Mouse (Mus musculus) T-cell, adult 2 months (primary cell): Measurements from ENCODE around the gene Boc.

ENCODE experiments used
- DNase-seq: peaks from one replicate; pipeline ENCODE4 v3.0.0; 2022; ENCODE audit warnings: low spot score

The Boc gene

DNA sequence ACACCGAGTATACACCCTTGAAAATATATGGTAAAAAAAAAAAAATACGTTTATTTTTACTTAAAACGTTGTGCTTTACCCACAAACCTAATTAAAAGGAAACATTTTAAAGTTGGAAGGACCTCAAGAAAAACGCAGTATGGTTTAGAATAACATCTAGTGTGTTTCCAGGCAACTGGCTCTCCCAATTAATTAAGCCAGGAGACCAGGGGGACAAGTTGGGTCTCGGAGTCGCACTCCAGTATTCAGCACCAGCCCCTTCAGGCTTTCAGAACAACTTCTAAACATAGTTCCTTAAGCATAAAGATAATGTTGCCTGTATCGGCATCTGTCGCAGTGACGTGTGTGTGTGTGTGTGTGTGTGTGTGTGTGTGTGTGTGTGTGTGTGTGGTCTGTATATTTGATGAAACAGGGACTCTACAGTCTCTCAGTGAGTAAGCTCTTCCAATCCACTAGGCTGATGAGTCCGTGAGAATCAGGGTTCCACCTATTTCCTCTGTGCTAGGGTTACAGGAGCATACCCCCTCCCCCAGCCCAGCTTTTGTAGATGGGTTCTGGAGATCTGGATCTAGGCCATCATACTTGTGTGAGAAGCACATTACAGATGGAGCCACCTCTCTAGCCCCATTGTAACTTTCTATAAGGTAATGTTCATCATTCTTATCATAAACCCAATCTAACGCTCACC, 31.3 kb downstream of the Boc start:
- DNase-seq = no peak

DNA sequence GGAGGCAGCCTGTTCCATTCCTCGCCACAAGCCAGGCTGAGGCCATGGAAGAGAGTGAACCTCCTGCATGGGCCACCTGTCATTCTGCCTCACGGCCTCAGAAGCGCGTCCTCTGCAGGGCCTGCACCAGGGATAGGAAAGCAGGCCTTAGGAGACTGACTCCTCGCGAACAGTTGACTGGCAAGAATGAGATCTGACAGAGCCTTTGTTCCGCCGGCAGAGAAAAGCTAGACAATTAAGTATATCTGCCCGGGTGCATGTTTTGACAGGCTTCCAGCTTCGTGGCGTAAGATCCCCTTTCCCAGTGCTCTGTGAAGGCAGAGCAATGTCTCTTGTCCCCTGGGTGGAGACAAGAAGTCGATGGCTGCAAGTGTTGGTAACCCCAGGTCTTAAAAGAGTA, 32.0 kb downstream of the Boc start:
- DNase-seq = no peak

DNA sequence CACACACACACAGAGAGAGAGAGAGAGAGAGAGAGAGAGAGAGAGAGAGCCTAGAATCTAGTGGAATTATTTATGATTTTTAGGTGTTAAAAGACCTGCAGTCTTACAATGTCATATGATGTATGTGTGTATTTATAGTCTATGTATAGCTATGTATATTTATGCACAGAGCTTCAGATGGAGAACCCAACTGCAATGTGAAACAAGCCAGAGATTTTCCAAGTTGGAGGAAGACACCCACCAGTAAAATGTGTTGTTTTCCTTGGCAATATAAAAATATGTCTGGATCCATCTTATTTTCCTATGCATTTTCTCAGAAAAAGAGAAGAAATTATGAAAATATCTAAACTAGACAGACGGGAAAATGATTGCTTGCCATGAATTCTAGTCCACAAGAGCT, 32.7 kb downstream of the Boc start:
- no peak for DNase-seq

DNA sequence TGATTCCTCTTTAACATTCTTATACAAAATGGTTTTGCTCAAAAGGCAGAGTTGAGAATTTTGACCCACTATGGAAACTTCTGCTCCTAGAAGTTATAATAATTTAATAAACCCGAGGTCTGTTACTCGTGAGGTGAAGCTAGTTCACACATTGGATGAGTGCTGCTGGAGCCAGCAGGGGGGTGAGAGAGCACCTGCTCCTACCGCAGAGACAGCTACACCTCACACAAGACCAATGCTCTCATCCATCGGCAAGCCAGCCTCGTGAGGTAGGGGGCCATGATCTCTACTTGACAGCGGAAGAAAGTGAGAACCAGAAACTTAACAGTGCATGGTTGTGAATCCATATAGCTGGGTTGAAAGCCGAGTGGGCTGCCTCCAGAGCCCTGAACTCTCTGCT, 35.1 kb downstream of the Boc start:
- no peak for DNase-seq

DNA sequence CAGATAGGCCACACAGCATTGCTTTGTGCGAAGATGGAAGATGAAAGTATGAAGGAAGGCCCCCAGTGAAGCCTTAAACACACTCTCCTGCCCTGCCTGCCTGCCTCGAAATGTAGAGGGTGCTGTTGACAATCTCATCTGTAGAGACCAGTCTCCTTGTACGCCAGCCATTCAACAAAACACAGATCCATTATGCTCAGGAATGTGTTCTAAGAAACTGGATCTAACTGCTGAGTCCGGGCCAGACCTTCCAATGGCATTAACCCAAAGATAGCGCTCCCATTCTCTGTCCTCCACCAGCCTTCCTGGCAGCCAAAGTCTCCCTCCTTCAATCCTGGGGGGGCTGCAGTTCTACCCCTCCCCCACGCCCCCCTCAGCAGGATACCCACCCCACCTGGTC, 42.2 kb downstream of the Boc start:
- DNase-seq = no peak

DNA sequence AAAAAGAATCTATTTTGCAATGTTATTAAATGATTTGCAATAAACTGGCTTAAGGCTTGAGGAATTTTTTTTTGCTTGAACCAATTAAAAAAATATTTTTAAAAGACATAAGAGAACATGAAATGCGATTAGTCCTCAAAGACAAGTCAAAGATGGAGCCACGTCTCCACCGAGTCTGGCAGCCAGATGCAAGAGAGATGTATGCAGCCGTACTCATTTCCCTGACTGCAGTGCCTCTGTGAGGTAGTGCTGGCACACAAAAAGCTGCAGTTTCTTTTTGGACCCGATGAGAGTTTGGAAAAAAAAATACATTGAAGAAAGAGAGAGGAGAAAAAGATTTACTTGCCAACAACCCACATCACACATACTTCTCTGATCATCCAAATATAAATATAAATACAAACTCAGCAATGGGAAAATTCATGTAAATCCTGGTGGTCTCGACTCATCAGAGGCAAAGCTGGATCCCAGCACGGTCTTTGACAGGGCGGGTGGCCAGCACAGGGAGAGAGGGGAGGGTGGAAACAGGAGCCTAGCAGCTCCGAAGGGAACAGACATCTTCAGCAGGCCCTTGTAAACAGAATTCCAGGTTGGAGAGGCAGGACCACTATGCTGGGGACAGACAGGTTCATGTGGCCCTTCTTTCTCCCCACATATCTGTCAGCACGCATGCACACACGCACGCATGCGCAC, 48.0 kb downstream of the Boc start:
- DNase-seq = no peak

DNA sequence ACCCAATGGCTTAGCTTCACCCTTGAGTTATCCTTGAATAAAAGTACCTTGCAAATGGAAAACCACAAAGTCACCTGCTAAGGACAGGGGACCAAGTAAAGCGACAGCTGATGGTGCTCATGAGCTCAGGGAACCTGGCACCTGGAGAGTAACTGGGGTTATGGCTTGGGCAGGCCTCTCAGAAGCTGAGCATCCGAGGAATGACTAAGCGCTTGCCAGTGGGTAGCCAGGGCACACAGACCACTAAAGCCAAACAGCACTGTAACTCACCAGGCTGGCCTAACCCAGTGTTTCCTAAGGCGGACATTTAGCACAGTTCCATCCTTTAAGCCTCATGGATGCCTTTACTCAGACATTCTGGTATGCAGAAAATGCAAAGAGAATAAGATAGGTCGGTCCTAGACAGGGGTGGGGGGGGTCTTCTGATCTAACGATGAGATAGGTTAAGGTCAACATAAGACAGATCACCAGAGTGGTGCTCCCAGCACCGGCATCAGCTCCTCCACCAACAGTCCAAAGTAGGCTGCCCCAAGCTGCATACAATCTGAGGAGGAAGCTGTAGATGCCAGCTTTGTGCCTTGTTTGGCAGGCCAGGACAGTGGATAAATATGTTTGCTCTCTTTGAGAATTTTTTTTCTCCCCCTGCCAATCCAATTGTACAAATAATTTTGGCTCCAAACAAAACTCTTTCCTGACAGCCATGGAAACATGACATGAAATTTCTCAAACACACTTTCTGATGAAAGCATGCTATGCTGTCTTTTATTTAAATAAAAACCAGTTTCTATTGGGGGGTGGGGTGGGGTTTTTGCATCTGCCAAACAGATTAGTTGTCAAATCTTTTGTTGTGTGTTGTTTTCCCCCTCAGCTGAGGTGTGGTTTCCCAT, 49.0 kb downstream of the Boc start:
- DNase-seq = no peak

DNA sequence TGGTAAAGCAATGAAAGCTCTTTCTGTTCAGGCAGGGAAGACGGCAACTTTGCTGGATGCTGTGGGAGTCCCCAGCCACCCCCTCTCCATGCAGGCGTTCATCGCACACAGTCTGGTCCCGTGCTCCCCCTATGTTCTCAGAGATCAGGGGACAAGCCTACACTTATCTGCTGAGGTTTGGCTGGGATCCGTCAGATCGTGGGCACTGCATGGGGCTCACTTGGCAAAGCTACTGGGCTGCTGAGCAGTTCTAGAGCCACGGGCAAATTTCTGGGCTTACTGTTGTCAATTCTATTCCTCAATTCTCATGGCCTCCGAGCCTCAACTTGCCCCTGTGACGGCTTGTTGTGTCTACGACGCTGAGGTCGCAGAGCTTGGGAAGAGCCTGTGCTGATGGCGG, 49.9 kb downstream of the Boc start:
- no peak for DNase-seq

DNA sequence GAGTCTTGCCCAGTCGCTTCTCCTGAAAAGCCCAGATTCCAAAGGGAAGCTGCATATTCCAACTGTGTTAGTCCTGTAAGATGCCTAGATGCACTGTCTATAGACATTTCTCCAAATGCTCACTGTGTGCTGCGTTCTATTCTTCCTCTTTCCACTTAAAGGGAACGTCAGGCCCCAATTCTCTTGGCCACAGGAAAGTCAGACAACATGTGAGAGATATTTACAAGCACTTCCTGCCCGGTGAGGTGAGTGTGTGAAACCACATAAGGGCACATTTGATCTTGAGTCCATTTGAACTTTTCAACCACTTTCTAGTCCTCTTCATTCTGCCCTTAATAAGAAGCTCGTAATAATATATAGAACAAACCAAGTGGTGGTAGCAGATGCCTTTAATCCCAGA, 50.7 kb downstream of the Boc start:
- no peak for DNase-seq

DNA sequence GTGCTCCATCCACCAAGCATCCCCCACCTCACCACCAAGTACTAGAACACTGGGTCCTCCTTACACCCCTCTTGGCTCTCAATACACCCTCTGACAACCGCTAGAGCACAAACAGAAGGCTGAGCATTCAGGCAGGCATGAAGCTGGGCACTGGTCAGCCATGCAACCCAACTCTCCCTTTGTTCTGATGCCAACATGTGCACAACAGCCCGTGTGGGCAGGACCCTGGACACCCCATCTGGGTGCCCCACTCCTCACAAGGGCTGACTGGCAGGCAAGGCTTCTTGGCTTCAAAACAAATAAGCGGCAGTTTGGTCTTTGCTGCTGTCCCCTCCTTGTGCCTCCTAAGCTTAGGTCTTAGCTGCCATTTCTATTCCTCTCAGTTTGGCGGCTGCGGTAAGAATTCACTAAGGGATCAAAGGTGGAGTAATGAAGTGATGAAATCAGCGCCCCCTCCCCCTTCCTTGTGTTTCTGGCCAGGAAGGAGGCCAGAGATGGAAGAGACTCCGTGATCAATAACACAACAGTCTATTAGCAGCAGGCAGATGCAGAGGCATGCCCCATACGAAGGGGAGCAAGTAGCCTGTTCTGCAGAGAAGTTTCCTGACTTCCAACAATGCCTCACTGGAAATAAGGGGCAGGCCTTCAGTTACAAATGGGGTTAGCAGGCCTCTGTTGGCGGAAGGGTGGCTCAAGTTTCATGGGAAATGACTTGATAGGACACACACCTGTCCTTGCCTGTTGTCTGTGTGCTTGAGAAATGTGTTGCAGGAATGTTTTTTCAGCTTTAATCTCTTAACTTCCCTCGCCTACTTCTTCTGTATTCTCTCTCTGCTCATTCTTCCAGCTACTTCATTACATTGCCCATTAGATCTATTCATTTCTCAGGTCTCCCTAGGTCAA, 51.4 kb downstream of the Boc start:
- no peak for DNase-seq

DNA sequence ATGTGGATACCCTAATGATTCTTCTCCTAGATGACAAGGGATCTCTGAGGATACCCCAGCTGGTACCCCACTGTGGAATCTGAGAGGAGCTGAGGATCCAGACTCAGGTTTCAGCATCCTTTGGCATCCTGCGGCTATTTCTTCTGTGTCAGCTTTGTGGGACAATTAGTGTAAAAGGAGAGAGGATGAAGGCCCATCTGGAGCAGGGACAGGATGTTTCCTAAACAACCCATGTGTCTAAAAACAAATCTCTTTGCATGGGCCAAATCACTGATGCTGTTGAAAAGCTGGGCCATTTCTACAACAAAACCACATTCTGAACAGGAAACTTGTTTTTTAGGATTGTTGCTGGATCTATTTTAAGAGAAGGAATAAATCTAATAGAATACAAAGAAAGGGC, 53.5 kb downstream of the Boc start:
- DNase-seq = no peak

DNA sequence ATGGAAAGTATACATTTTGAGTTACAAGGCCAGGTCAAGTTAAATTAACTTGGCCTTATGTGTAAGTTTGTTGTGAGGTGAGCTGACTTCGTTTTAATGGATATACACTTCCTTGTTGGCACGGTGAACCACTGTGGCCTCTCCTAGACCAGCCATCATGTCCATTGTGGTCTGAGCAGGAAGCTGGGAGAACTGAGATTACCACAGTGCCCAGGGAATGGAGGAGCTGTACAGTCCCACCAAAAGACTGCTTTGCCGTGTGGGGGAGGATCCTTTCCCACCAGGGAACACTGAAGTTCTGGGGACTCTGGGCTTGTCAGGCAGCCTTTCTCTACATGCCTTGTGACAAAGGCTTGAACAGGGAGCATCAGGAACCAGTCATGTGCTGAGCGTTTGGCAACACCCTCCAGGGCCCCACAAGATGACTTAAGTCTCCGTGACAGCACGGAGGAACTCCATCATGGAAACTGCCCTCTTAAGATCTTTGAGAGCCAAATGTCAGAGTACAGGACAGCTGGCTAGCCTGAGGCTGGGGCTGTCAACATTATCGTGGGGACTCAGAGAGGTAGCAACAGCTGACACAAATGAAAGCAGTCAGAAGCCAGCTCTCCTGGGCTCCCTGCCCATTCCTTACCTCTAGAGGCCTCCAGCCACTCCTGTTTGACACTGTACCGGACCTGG, 55.7 kb downstream of the Boc start:
- DNase-seq = no peak

DNA sequence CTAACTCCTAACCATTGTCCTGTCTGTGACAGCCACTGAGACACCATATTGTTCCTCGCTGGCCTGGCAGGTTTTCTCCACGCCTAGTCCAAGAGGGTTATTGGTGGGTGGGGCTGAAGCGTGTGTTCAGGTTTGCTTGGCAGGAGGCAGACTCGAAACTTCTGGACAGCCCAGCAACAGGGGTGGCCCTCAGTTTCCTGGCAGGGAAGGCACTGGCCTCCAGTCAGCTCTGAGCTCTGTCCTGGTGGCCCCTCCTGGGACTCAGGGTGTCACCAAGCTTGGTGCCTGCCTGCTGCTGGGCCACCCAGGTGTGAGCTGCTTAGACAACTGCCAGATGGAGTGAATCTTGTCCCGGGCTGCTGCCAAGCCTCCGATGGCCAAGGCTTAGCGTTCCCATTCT, 56.4 kb downstream of the Boc start:
- no peak for DNase-seq

DNA sequence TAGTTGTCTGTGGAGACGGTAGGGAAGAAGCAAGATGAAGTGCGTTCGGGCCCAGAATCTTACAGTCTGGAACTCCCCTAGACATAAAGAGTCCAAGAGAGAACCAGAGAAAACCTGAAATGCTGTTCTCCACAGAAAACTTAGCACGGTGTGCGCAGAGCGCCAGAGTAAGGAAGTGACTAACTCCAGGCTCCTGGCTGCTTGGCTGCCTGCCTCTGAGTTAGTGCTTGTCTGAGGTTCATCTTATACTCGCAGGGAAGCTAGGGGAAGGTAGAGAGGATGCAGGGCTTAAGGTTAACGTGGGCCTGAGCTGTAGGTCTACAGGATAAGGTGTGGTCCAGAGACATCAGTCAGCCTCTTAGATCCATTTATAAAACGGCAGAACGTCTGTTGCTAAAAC, 56.9 kb downstream of the Boc start:
- no peak for DNase-seq

DNA sequence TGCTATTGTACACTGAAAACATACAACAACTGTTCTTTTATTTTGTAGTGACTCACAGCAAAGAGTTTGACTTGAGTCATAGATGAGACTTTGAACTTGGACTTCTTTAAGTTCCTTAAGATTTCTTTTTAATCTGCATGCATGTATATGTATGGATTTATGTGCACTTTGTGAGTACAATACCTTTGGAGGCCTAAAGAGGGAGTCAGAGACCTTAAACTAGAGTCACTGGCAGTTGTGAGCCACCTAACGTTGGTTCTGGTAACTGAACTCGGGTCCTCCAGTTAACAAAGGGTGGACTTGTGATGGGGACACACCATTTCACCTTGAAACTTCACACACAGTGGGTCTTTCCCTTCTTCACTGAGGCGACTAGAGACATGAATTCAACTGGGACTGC, 60.2 kb downstream of the Boc start:
- DNase-seq = no peak

DNA sequence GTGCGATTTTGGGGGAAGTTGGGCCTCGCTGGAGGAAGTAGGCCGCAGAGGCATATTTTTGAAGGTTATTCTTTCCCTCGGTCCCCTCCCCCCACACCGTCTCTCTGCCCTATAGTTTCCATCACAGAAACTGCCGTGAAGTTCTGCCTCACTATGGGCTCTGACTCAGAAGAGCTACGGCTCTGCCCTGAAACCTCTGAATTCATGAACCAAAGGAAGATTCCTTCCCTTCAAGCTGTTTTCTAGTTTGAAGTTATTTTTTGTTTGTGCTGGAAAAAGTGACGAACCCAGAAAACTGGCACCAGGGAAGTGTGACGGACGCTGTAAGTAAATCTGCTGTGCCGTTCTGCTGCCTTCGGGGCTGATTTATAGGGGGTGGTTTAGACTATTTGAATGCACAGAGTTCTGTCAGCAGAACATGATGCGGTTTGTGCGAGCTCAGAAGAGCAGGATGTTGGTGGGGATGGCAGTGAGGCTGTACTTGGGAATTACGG, 61.7 kb downstream of the Boc start:
- DNase-seq = no peak

DNA sequence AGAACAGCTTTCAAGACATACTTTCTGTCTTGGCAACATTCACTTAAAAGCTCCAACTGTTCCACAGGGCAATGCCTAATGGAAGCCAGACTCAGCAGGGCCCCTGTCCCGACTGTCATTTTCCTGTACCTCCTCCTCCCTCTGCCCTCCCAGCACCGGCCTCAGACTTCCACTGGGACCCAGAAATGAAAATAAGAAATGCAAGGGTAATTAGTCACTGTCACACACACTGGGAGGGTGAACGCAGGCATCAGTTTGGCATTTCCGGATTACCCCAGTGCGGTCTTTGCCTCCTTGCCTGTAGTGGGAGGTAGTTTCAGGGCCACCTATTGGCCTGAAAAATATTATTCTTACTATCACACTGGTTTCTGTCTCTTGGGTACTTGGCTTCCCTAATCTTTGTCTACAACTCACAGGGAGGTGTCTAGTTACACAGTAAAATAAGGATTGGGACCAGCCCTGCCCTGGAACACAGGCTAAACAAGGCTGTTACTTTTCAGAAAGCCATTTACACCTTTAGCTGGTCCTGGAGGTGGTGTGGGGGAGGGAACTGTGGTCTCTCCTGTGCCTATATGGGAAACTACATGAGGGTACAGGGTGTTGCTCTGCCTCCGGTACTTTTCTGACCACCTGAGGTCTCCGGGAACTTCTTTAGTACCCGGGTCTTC, 64.1 kb downstream of the Boc start:
- DNase-seq = no peak

DNA sequence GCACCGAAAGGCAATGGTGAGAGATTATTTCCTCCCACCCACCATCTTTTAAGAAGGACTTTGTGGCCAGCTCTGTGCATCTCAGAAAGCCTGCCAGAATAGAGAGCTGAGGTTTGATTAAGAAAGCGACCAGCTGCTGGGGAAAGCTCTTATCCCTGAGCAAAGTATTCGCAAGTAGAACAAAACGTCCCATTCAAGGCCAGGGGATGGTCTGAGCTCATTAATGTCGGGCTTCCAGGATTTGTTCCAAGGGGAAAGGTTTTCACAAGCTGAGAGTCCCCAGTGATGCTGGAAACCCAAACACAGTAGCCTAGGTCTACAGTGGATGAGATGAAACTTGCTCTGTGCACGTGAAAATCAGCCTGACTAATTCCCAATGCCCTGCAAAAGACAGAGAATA, 64.8 kb downstream of the Boc start:
- no peak for DNase-seq

DNA sequence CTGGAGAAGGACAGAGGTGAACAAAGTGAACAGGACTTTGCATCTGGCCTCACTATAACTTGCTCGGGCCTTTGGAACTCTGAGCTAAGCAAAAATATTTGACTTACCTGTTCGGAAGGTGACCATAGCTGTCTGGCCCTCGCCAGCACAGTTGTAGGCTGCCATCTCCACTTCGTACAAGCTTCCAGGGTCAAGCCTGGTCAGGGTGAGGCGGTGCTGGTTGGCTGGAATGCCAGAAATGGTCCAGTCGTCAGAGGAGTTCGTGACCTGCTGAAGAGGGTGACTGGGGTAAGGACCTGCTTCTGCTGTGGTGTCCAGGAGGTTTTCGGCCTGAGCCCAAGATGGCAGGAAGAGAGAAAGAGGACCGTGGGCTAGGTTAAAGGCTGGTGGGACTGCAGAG, 66.0 kb downstream of the Boc start:
- DNase-seq = no peak

DNA sequence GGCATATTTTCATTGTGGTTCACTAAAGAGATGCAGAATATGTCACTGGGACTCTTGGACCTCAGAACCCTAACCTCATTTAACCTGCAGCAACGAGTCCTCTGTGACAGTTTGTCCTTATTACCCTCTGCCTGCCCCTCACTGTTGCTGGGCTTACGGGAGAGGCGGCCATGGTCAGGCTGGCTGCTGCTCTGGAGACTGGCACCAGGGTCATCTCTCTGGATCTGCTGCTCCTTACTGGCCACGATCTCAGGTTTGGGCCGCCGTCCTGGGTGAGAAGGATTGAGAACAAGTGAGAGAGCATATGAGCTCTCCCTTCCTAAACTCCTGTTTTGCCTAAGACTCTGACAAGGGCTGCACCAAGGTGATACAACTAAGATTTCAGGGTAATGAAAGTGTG, 66.5 kb downstream of the Boc start:
- DNase-seq = no peak

DNA sequence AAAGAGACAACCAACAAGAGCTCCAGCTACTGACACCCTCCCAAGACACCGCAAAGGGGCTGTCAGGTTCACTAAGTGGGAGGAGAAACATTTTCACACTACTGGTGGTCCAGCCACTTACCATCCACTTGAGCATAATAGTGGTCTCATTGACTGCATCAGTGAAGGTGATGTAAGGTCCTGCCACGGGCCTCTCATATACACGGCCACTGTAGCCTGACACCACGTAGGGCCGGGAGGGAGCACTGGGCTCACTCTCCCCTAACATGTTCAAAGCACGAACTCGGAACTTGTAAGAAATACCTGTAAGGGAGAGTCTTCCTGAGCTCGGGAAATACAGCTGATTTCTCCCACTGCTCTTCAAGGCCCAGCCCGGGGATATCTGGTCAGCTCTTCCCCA, 67.6 kb downstream of the Boc start:
- DNase-seq = no peak
